ENCODE assay signal across 10 mouse cellular contexts in genomic region chr6:89639025-89639424, GRCm38 (mm10). TPM values are rescaled to one million over a fixed set of nuclear protein-coding genes. Genes with fewer than 3 reads are reported as not detected.
DNase-seq lines count a peak whose midpoint lies in the region; ATAC-seq and TF ChIP-seq lines count a peak whose summit lies in the region.
"Had no signal": no experiment of that assay in that cellular context is flagged by ENCODE, and none has a peak within 500 bp of the region (broad histone marks: within the 10 kb centered on the region; RNA-seq: fewer than 3 reads in every experiment).

No protein-coding gene starts in this region.

- DNase-seq in forebrain, embryonic 14.5 days (ENCODE audit: low spot score) = peak; percentile 39
- no peak for DNase-seq in liver, adult 2 months (ENCODE audit: extremely low read depth, low read depth, low spot score)
- DNase-seq in adrenal gland, postnatal 14 days = peak; percentile 72
- peak; percentile 68 for DNase-seq in kidney, postnatal 10 days
- no peak for DNase-seq in midbrain, postnatal 0 days (ENCODE audit: low spot score)
- DNase-seq in Muller cell, postnatal 12 days (ENCODE audit: inconsistent ontology term) = no peak

- no peak for TF ChIP-seq POLR2A in liver, adult 2 months (IDR thresholded peaks at IDR 0.05; ENCODE audit: extremely low read depth, insufficient read depth, low read length)

- WGBS in forebrain, embryonic 14.5 days = 53% methylated on average over 2 of the region's 2 CpGs
- WGBS in forebrain, embryonic 15.5 days = 42% methylated on average over 2 of the region's 2 CpGs
- 46% methylated on average over 2 of the region's 2 CpGs for WGBS in liver, adult 2 months
- 40% methylated on average over 2 of the region's 2 CpGs for WGBS in liver, embryonic 12.5 days (ENCODE audit: insufficient replicate concordance)
- WGBS in midbrain, postnatal 0 days = 37% methylated on average over 2 of the region's 2 CpGs

- H3K27me3 ChIP-seq in forebrain, embryonic 14.5 days (replicated peaks; ENCODE audit: control insufficient read depth, insufficient read depth, low read length) = no peaks in the 10 kb centered on the region
- H3K27me3 ChIP-seq in forebrain, embryonic 15.5 days = no peaks in the 10 kb centered on the region
- H3K27me3 ChIP-seq in liver, adult 2 months (ENCODE audit: control insufficient read depth, insufficient read depth, low read length) = no peaks in the 10 kb centered on the region
- no peaks in the 10 kb centered on the region for H3K27me3 ChIP-seq in liver, embryonic 12.5 days (replicated peaks)
- no peaks in the 10 kb centered on the region for H3K27me3 ChIP-seq in midbrain, postnatal 0 days (ENCODE audit: insufficient read depth, low read length)
- H3K27me3 ChIP-seq: heart, embryonic 15.5 days; midbrain, embryonic 12.5 days had no signal

- H3K4me3 ChIP-seq in forebrain, embryonic 14.5 days (ENCODE audit: low read depth, low read length) = no peak overlapping the region
- no peak overlapping the region for H3K4me3 ChIP-seq in forebrain, embryonic 15.5 days
- H3K4me3 ChIP-seq in liver, adult 2 months (ENCODE audit: insufficient read depth, low read depth, low read length) = no peak overlapping the region
- no peak overlapping the region for H3K4me3 ChIP-seq in liver, embryonic 12.5 days
- H3K4me3 ChIP-seq in midbrain, postnatal 0 days (ENCODE audit: low read depth, low read length) = no peak overlapping the region
- H3K4me3 ChIP-seq: heart, embryonic 15.5 days; midbrain, embryonic 12.5 days had no signal

- no peak for ATAC-seq in forebrain, embryonic 14.5 days
- ATAC-seq in forebrain, embryonic 15.5 days (replicated peaks) = no peak
- ATAC-seq in liver, embryonic 12.5 days = no peak
- ATAC-seq in midbrain, postnatal 0 days (ENCODE audit: low FRiP score) = no peak

- H3K36me3 ChIP-seq in forebrain, embryonic 14.5 days (ENCODE audit: control insufficient read depth, insufficient read depth, low read length) = no peaks in the 10 kb centered on the region
- H3K36me3 ChIP-seq in forebrain, embryonic 15.5 days = no peaks in the 10 kb centered on the region
- H3K36me3 ChIP-seq in liver, adult 2 months (ENCODE audit: control insufficient read depth, insufficient read depth, low read length) = no peaks in the 10 kb centered on the region
- no peaks in the 10 kb centered on the region for H3K36me3 ChIP-seq in liver, embryonic 12.5 days
- no peaks in the 10 kb centered on the region for H3K36me3 ChIP-seq in midbrain, postnatal 0 days (ENCODE audit: insufficient read depth, low read length)
- H3K36me3 ChIP-seq: heart, embryonic 15.5 days; midbrain, embryonic 12.5 days had no signal

- H3K4me2 ChIP-seq in forebrain, embryonic 14.5 days (ENCODE audit: low read length) = no peak overlapping the region
- no peak overlapping the region for H3K4me2 ChIP-seq in forebrain, embryonic 15.5 days (replicated peaks)
- H3K4me2 ChIP-seq in liver, embryonic 12.5 days = no peak overlapping the region
- H3K4me2 ChIP-seq in midbrain, postnatal 0 days (ENCODE audit: low read depth, low read length, poor library complexity, severe bottlenecking) = no peak overlapping the region
- H3K4me2 ChIP-seq: heart, embryonic 15.5 days; midbrain, embryonic 12.5 days had no signal

- no peak overlapping the region for H3K27ac ChIP-seq in forebrain, embryonic 14.5 days (ENCODE audit: low read depth, low read length)
- no peak overlapping the region for H3K27ac ChIP-seq in forebrain, embryonic 15.5 days (replicated peaks)
- no peak overlapping the region for H3K27ac ChIP-seq in liver, adult 2 months (replicated peaks; ENCODE audit: insufficient read depth, low read depth, low read length)
- no peak overlapping the region for H3K27ac ChIP-seq in liver, embryonic 12.5 days
- no peak overlapping the region for H3K27ac ChIP-seq in midbrain, postnatal 0 days (ENCODE audit: low read depth, low read length)
- H3K27ac ChIP-seq: heart, embryonic 15.5 days; midbrain, embryonic 12.5 days had no signal

- H3K4me1 ChIP-seq in forebrain, embryonic 14.5 days (ENCODE audit: control insufficient read depth, insufficient read depth, low read length) = 0 out of 2 replicates have a peak, but pooled peaks cover 2% of the 10 kb centered on the region
- peaks cover 8% of the 10 kb centered on the region for H3K4me1 ChIP-seq in forebrain, embryonic 15.5 days
- no peaks in the 10 kb centered on the region for H3K4me1 ChIP-seq in liver, adult 2 months (ENCODE audit: control insufficient read depth, insufficient read depth, low read length)
- H3K4me1 ChIP-seq in liver, embryonic 12.5 days = peaks cover 11% of the 10 kb centered on the region
- H3K4me1 ChIP-seq in midbrain, postnatal 0 days (ENCODE audit: insufficient read depth, low read length) = no peaks in the 10 kb centered on the region

- TF ChIP-seq CTCF in liver, adult 2 months (IDR thresholded peaks at IDR 0.05; ENCODE audit: low read depth, low read length) = peak; percentile 59
- peak; percentile 60 for TF ChIP-seq CTCF in midbrain, postnatal 0 days (IDR thresholded peaks at IDR 0.05)

- no peak overlapping the region for H3K9ac ChIP-seq in forebrain, embryonic 14.5 days (ENCODE audit: low read length)
- no peak overlapping the region for H3K9ac ChIP-seq in forebrain, embryonic 15.5 days (replicated peaks)
- H3K9ac ChIP-seq in liver, adult 2 months (ENCODE audit: low read depth, low read length) = no peak overlapping the region
- no peak overlapping the region for H3K9ac ChIP-seq in liver, embryonic 12.5 days
- no peak overlapping the region for H3K9ac ChIP-seq in midbrain, postnatal 0 days (replicated peaks; ENCODE audit: low read length, poor library complexity, severe bottlenecking)
- H3K9ac ChIP-seq: heart, embryonic 15.5 days; midbrain, embryonic 12.5 days had no signal

- H3K9me3 ChIP-seq in forebrain, embryonic 14.5 days (replicated peaks; ENCODE audit: control insufficient read depth, low read length) = no peaks in the 10 kb centered on the region
- H3K9me3 ChIP-seq in forebrain, embryonic 15.5 days = no peaks in the 10 kb centered on the region
- no peaks in the 10 kb centered on the region for H3K9me3 ChIP-seq in liver, embryonic 12.5 days (replicated peaks)
- no peaks in the 10 kb centered on the region for H3K9me3 ChIP-seq in midbrain, postnatal 0 days (ENCODE audit: low read length)
- H3K9me3 ChIP-seq: heart, embryonic 15.5 days; midbrain, embryonic 12.5 days had no signal

- no peaks in the 10 kb centered on the region for H3K79me2 ChIP-seq in liver, adult 2 months (ENCODE audit: control insufficient read depth, insufficient read depth, low read length)

RNA-seq across cellular contexts. Expression of gene Txnrd3, which starts 4.8 kb away (rescaled TPM):
- 11.9 and 12.1 TPM in 2 replicates for polyA plus RNA-seq in forebrain, embryonic 14.5 days (2014; fragmentation: Nextera tagmentation; extraction: Ambion mirVana)
- polyA plus RNA-seq in forebrain, embryonic 15.5 days (2015; fragmentation: Nextera tagmentation; extraction: Ambion mirVana) = 11.7 and 12.1 TPM in 2 replicates
- total RNA-seq in liver, adult 2 months (2014; rRNA removed) = 5.6 and 6.4 TPM in 2 replicates
- 4.8 and 5.7 TPM in 2 replicates for polyA plus RNA-seq in liver, adult 2 months (2012; rRNA removed)
- polyA plus RNA-seq in liver, embryonic 12.5 days (2016; fragmentation: Nextera tagmentation; extraction: Ambion mirVana) = 6.1 and 6.4 TPM in 2 replicates
- total RNA-seq in adrenal gland, postnatal 14 days (2021) = 11.1 and 12.7 TPM in 2 replicates
- total RNA-seq in midbrain, postnatal 0 days (2014; rRNA removed) = 20.2 and 22.9 TPM in 2 replicates
- polyA plus RNA-seq in midbrain, postnatal 0 days (2015; fragmentation: Nextera tagmentation; extraction: Ambion mirVana) = 22.6 and 24.7 TPM in 2 replicates

RNA-seq across cellular contexts. Expression of gene Chchd6, which starts 43.6 kb away (rescaled TPM):
- 183 and 184 TPM in 2 replicates for polyA plus RNA-seq in forebrain, embryonic 14.5 days (2014; fragmentation: Nextera tagmentation; extraction: Ambion mirVana)
- polyA plus RNA-seq in forebrain, embryonic 15.5 days (2015; fragmentation: Nextera tagmentation; extraction: Ambion mirVana) = 145 and 146 TPM in 2 replicates
- total RNA-seq in liver, adult 2 months (2014; rRNA removed) = 6.9 and 8.0 TPM in 2 replicates
- polyA plus RNA-seq in liver, adult 2 months (2012; rRNA removed) = 5.0 and 9.4 TPM in 2 replicates
- polyA plus RNA-seq in liver, embryonic 12.5 days (2016; fragmentation: Nextera tagmentation; extraction: Ambion mirVana) = 25.5 and 27.7 TPM in 2 replicates
- total RNA-seq in adrenal gland, postnatal 14 days (2021) = 25.8 and 28.5 TPM in 2 replicates
- 168 and 192 TPM in 2 replicates for total RNA-seq in midbrain, postnatal 0 days (2014; rRNA removed)
- polyA plus RNA-seq in midbrain, postnatal 0 days (2015; fragmentation: Nextera tagmentation; extraction: Ambion mirVana) = 182 and 217 TPM in 2 replicates

Comparison
In these comparisons a context has a peak if more than half of its experiments do, and no peak if none do; other contexts are left out.
1. DNase-seq: peak in forebrain, embryonic 14.5 days (single experiment), adrenal gland, postnatal 14 days (single experiment) and kidney, postnatal 10 days (single experiment); none in liver, adult 2 months (single experiment), midbrain, postnatal 0 days (single experiment) and Muller cell, postnatal 12 days (single experiment).